Comparison of ENCODE assay signal across 15 mouse cellular contexts in the genomic region with DNA sequence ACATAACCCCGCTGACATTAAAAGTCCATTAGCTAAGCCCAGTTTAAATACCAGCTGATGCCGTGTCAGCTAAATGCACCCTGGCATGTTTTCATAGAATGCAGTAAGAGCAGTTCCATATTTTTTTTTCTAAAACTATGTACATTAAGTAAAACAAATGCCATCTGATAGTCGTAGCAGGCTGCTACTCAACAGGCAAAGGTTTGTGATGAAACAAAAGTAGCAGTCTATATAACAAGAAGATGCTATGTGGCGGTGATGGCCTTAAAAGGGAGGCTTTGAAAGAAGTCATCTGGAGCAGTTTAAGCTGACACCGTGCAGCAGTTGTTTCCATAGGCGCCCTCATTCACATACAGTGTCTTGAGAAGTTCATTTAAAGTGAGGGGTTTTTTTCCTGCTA. TPM values are rescaled to one million over a fixed set of nuclear protein-coding genes. Genes with fewer than 3 reads are reported as not detected.
DNase-seq lines count a peak whose midpoint lies in the region; ATAC-seq and TF ChIP-seq lines count a peak whose summit lies in the region.
"Had no signal": no experiment of that assay in that cellular context is flagged by ENCODE, and none has a peak within 500 bp of the region (broad histone marks: within the 10 kb centered on the region; RNA-seq: fewer than 3 reads in every experiment).

No protein-coding gene starts in this region.

- TF ChIP-seq EP300 in lung, postnatal 0 days (IDR thresholded peaks at IDR 0.05): no peak

- H3K36me3 ChIP-seq in hindbrain, embryonic 10.5 days: no peaks in the 10 kb centered on the region
- H3K36me3 ChIP-seq in hindbrain, embryonic 13.5 days: no peaks in the 10 kb centered on the region
- no peaks in the 10 kb centered on the region for H3K36me3 ChIP-seq in lung, postnatal 0 days (ENCODE audit: insufficient read depth, low read length)
- H3K36me3 ChIP-seq in hindbrain, embryonic 12.5 days: no peaks in the 10 kb centered on the region
- no peaks in the 10 kb centered on the region for H3K36me3 ChIP-seq in limb, embryonic 13.5 days
- no peaks in the 10 kb centered on the region for H3K36me3 ChIP-seq in midbrain, embryonic 10.5 days
- H3K36me3 ChIP-seq: liver, embryonic 13.5 days had no signal

- no peak overlapping the region for H3K9ac ChIP-seq in hindbrain, embryonic 13.5 days
- no peak overlapping the region for H3K9ac ChIP-seq in lung, postnatal 0 days (replicated peaks; ENCODE audit: low read depth)
- no peak overlapping the region for H3K9ac ChIP-seq in hindbrain, embryonic 12.5 days
- H3K9ac ChIP-seq in limb, embryonic 13.5 days: no peak overlapping the region
- H3K9ac ChIP-seq: liver, embryonic 13.5 days had no signal

- no peak for ATAC-seq in hindbrain, embryonic 13.5 days (ENCODE audit: low FRiP score)
- ATAC-seq in lung, postnatal 0 days: peak; percentile 76
- 0 out of 2 replicates have a peak, but pooled peaks have one; percentile 6 for ATAC-seq in hindbrain, embryonic 12.5 days (ENCODE audit: low FRiP score)
- no peak for ATAC-seq in limb, embryonic 13.5 days (ENCODE audit: low FRiP score, low read depth)
- ATAC-seq: forebrain, embryonic 16.5 days had no signal

- DNase-seq in hindbrain, embryonic 10.5 days (ENCODE audit: low spot score): no peak
- DNase-seq in lung, postnatal 0 days (ENCODE audit: low spot score): peak; percentile 52
- DNase-seq in lung, postnatal 14 days: no peak
- no peak for DNase-seq in midbrain, embryonic 10.5 days (ENCODE audit: low spot score)
- no peak for DNase-seq in Muller cell, postnatal 12 days (ENCODE audit: inconsistent ontology term)
- DNase-seq: adrenal gland, postnatal 10 days; B cell, adult 2 months; gastrocnemius, adult 2 months; liver, embryonic 13.5 days had no signal

- H3K4me2 ChIP-seq in hindbrain, embryonic 13.5 days: no peak overlapping the region
- H3K4me2 ChIP-seq in lung, postnatal 0 days (replicated peaks; ENCODE audit: low read depth, low read length): no peak overlapping the region
- H3K4me2 ChIP-seq in hindbrain, embryonic 12.5 days (replicated peaks): no peak overlapping the region
- peak overlapping the region; percentile 12 for H3K4me2 ChIP-seq in limb, embryonic 13.5 days (replicated peaks)
- H3K4me2 ChIP-seq: heart, embryonic 11.5 days; liver, embryonic 13.5 days had no signal

- H3K9me3 ChIP-seq in hindbrain, embryonic 10.5 days: no peaks in the 10 kb centered on the region
- H3K9me3 ChIP-seq in hindbrain, embryonic 13.5 days: no peaks in the 10 kb centered on the region
- no peaks in the 10 kb centered on the region for H3K9me3 ChIP-seq in lung, postnatal 0 days (ENCODE audit: low read length)
- H3K9me3 ChIP-seq in hindbrain, embryonic 12.5 days (replicated peaks): no peaks in the 10 kb centered on the region
- no peaks in the 10 kb centered on the region for H3K9me3 ChIP-seq in limb, embryonic 13.5 days
- no peaks in the 10 kb centered on the region for H3K9me3 ChIP-seq in midbrain, embryonic 10.5 days (replicated peaks)
- H3K9me3 ChIP-seq: liver, embryonic 13.5 days had no signal

- TF ChIP-seq CTCF in lung, postnatal 0 days (IDR thresholded peaks at IDR 0.05): no peak

- peaks cover 12% of the 10 kb centered on the region for H3K4me1 ChIP-seq in hindbrain, embryonic 10.5 days (replicated peaks)
- peaks cover 12% of the 10 kb centered on the region for H3K4me1 ChIP-seq in hindbrain, embryonic 13.5 days (replicated peaks)
- no peaks in the 10 kb centered on the region for H3K4me1 ChIP-seq in lung, postnatal 0 days (ENCODE audit: insufficient read depth, low read depth, low read length)
- H3K4me1 ChIP-seq in hindbrain, embryonic 12.5 days: peaks cover 6% of the 10 kb centered on the region; the same call in 1 of the 2 replicates
- peaks cover 14% of the 10 kb centered on the region for H3K4me1 ChIP-seq in limb, embryonic 13.5 days
- no peaks in the 10 kb centered on the region for H3K4me1 ChIP-seq in midbrain, embryonic 10.5 days
- H3K4me1 ChIP-seq: liver, embryonic 13.5 days had no signal

- no peak overlapping the region for H3K4me3 ChIP-seq in hindbrain, embryonic 10.5 days
- H3K4me3 ChIP-seq in hindbrain, embryonic 13.5 days: no peak overlapping the region
- H3K4me3 ChIP-seq in lung, postnatal 0 days (ENCODE audit: low read depth, low read length): no peak overlapping the region
- H3K4me3 ChIP-seq in hindbrain, embryonic 12.5 days: no peak overlapping the region
- no peak overlapping the region for H3K4me3 ChIP-seq in limb, embryonic 13.5 days
- H3K4me3 ChIP-seq in midbrain, embryonic 10.5 days: no peak overlapping the region
- H3K4me3 ChIP-seq: gastrocnemius, adult 2 months; liver, embryonic 13.5 days; myocyte had no signal

- H3K27ac ChIP-seq in hindbrain, embryonic 10.5 days: 0 out of 2 replicates have a peak overlapping the region, but pooled peaks have one; percentile 12
- no peak overlapping the region for H3K27ac ChIP-seq in hindbrain, embryonic 13.5 days
- H3K27ac ChIP-seq in lung, postnatal 0 days (ENCODE audit: low read length): no peak overlapping the region
- no peak overlapping the region for H3K27ac ChIP-seq in hindbrain, embryonic 12.5 days
- peak overlapping the region; percentile 3; the same call in 1 of the 2 replicates for H3K27ac ChIP-seq in limb, embryonic 13.5 days
- no peak overlapping the region for H3K27ac ChIP-seq in midbrain, embryonic 10.5 days (replicated peaks)
- H3K27ac ChIP-seq: gastrocnemius, adult 2 months; liver, embryonic 13.5 days had no signal

- H3K27me3 ChIP-seq in hindbrain, embryonic 10.5 days (ENCODE audit: insufficient read depth, poor library complexity, severe bottlenecking): no peaks in the 10 kb centered on the region
- no peaks in the 10 kb centered on the region for H3K27me3 ChIP-seq in hindbrain, embryonic 13.5 days
- H3K27me3 ChIP-seq in lung, postnatal 0 days (replicated peaks; ENCODE audit: insufficient read depth, low read length): no peaks in the 10 kb centered on the region
- no peaks in the 10 kb centered on the region for H3K27me3 ChIP-seq in hindbrain, embryonic 12.5 days
- H3K27me3 ChIP-seq in limb, embryonic 13.5 days: no peaks in the 10 kb centered on the region
- no peaks in the 10 kb centered on the region for H3K27me3 ChIP-seq in midbrain, embryonic 10.5 days (ENCODE audit: low read depth, poor library complexity, severe bottlenecking)
- H3K27me3 ChIP-seq: liver, embryonic 13.5 days had no signal

- 69% methylated on average over 6 of the region's 6 CpGs for WGBS in hindbrain, embryonic 10.5 days
- 65% methylated on average over 6 of the region's 6 CpGs for WGBS in hindbrain, embryonic 13.5 days
- 27% methylated on average over 6 of the region's 6 CpGs for WGBS in lung, postnatal 0 days
- WGBS in hindbrain, embryonic 12.5 days: 57% methylated on average over 6 of the region's 6 CpGs
- WGBS in limb, embryonic 13.5 days: 14% methylated on average over 6 of the region's 6 CpGs
- WGBS in midbrain, embryonic 10.5 days: 76% methylated on average over 6 of the region's 6 CpGs

RNA-seq across cellular contexts. Expression of gene Unc5c, which starts 10.9 kb away (rescaled TPM):
- 7.8 and 13.1 TPM in 2 replicates for polyA plus RNA-seq in hindbrain, embryonic 10.5 days (2016; fragmentation: Nextera tagmentation; extraction: Ambion mirVana)
- polyA plus RNA-seq in hindbrain, embryonic 13.5 days (2015; fragmentation: Nextera tagmentation; extraction: Ambion mirVana): 18.4 and 26.3 TPM in 2 replicates
- polyA plus RNA-seq in lung, postnatal 0 days (2015; fragmentation: Nextera tagmentation; extraction: Ambion mirVana): 6.5 and 7.0 TPM in 2 replicates
- 21.5 and 21.7 TPM in 2 replicates for polyA plus RNA-seq in hindbrain, embryonic 12.5 days (2016; fragmentation: Nextera tagmentation; extraction: Ambion mirVana)
- 31.5 and 31.6 TPM in 2 replicates for polyA plus RNA-seq in limb, embryonic 13.5 days (2015; fragmentation: Nextera tagmentation; extraction: Ambion mirVana)
- polyA plus RNA-seq in midbrain, embryonic 10.5 days (2016; fragmentation: Nextera tagmentation; extraction: Ambion mirVana): 5.8 and 6.8 TPM in 2 replicates

Comparison
In these comparisons a context has a peak if more than half of its experiments do, and no peak if none do; other contexts are left out.
1. H3K27ac ChIP-seq: peak in hindbrain, embryonic 10.5 days (single experiment) and limb, embryonic 13.5 days (single experiment); none in hindbrain, embryonic 13.5 days (single experiment), lung, postnatal 0 days (single experiment), hindbrain, embryonic 12.5 days (single experiment) and midbrain, embryonic 10.5 days (single experiment).
2. ATAC-seq: peak in lung, postnatal 0 days (single experiment) and hindbrain, embryonic 12.5 days (single experiment); none in hindbrain, embryonic 13.5 days (single experiment) and limb, embryonic 13.5 days (single experiment).